Mouse (Mus musculus): ENCODE results near the gene Shisa9.

Gene Shisa9

DNA sequence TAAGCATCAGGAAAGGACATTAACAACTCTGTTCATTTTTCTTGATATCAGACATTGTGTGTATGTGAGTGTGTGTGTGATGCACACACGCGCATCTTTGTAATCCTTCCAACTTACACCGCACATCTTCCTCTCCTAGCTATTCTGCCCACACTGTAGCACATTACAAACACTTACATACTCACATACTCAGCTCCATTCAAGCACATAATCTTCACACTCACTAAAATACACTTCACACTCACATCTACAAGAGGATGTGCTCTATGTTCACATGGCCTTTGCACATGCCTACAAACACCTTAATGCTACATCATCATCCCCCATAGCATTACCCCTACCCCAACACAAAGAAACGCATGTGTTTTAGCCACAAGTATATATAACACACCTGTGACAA, 212.9 kb downstream of the Shisa9 start:
- no peak for DNase-seq (ENCODE audit: extremely low read depth, low read depth, low spot score)

DNA sequence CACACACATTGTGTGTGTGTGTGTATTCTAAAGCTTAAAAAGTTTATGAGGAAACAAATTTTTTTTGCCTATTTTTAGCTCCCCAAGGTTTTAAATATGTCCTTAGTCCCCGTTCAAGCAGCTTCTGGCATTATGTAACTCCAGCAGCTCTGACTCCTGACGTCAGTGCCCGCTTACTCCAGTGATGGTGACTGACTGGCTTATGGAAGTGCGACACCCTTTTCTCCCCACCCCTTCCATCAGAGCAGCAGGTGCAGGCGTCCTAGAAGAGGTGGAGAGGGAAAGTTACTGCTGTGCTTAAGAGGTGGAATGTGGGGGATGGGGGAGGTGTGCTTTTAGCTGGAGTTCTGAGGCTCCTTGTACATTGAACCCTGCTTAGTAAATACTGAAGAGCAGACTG, 213.7 kb downstream of the Shisa9 start:
- DNase-seq (ENCODE audit: extremely low read depth, low read depth, low spot score), result no peak

DNA sequence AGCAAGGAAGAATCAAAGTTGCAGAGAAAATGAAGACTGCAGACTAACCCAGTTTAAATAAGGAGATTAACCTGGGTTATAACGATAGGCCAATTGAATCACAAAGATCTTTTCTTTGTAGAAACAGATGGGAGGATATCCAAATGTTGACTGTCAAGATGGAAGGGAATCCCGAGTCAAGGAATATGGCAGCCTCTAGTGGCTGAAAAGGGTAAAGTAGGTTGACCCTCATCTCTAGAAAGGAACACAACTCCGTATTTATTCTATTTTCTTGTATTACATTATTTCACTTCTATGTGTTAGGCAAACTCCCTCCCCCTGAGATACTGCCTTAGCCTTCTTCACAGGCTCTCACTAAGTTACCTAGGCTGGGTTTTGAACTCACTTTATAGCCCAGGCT, 217.3 kb downstream of the Shisa9 start:
- no peak for DNase-seq (ENCODE audit: extremely low read depth, low read depth, low spot score)

DNA sequence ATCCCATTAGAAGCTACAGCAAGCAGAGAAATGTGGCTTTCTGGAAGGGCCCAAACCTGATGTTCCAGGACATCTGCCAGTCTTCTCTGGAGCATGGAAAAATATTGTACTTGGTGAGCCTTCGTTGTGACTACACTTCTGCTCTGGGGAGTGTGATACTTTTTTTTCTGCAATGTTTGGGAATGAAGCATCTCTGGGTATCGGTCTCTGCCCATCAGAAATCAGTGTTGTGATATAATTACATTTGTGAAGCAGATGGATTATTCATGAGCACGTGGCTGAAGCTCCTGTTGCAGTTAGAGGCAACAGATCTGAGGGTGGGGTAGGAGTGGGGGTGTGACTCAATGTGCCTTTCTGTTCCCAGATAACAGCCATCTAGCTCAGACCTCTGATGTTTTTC, 218.2 kb downstream of the Shisa9 start:
- no peak for DNase-seq (ENCODE audit: extremely low read depth, low read depth, low spot score)

DNA sequence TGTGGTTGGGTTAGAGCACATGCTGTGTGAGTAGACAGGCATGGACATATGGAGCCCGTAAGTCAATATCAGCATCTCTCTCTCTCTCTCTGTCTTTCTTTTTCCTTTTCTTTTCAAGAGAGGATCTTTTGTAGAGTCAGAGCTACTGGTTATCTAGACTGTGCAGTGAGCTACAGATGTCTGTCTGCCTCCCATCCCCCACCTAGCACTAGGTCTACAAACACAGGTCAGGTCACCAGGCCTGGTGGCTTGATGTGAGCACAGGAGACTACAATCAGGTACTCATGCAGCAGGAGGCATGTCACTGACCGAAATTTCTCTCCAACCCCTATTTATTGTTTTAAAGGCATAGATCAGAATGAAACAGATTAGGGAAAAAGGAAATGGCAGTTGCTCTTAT, 219.1 kb downstream of the Shisa9 start:
- DNase-seq (ENCODE audit: extremely low read depth, low read depth, low spot score), result no peak

DNA sequence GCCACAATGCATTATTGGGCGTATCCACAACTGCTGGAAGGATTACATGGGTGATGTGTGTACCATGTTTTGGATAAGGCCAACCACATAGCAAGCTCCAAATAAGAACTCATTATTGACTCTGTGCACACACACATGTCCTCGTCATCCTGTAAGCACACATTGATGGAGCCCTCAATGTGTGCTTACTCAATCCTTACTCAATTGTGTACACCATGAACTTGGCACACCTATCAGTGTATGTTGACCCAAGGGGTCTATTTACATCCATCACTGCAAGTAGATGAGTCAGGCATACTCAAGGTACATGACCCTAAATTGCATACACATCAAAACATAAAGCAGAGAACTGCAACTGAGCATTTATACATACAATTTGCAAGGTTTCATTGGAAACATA, 220.5 kb downstream of the Shisa9 start:
- no peak for DNase-seq (ENCODE audit: extremely low read depth, low read depth, low spot score)

DNA sequence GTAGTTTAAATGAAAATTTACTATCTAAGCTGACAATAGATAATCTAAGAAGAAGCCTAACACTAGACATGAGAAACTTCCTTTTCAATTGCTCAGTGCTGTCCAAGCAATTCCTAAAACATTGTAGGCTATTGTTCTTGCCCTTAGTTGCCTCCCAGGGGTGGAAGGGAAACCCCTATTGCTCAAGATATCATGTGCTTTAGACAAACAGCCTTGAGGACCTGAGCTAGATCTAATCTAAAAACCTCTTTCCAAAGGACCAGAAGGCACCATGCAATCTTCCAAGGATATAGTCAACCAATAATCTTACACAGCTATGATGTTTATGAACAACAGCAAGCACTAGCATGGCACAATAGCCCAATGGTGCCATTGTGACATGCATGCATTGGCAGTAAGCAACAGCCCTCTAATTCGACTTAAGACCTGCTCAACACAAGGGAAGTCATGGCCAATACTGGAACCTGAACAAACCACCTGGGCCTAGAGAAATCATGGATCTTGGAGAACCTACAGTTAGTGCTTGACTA, 222.6 kb downstream of the Shisa9 start:
- peak; percentile 95 for DNase-seq (ENCODE audit: extremely low read depth, low read depth, low spot score)

DNA sequence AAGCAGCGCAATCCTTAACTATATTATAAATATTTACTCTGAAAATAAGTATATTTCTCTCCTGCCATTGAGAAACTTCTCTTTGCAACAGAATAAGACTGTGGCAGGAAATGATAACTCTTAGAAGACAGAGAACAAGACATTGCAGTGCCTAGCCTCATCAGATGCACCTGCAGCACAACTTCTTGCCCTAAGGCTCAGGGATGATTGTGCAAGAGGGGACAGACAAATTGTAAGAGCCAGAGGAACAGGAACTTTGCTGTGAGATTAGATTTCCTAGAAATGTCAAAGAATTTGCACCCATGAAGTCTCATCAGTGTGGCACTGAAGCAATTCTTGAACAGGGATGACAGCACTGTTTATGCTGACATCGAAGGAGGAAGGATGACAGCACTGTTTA, 223.0 kb downstream of the Shisa9 start:
- no peak for DNase-seq (ENCODE audit: extremely low read depth, low read depth, low spot score)

DNA sequence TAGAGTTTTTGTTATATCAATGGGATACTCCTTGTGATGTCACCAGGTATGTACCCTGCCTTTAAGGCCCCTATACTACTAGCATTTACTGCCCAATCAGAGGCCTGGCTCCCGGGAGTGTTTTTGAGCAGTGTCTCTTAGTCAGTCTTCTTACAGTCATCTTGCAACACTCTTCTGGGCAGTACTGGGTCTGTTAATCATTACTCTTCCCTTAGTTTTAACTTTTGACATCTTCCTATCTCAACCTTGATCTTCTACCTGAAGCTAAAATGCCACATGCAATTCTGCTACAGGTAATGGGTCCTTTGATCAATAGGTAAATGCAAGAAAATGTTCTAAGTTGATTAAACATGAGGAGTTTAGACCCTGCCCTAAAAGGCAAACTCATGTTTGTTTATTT, 225.4 kb downstream of the Shisa9 start:
- no peak for DNase-seq (ENCODE audit: extremely low read depth, low read depth, low spot score)

DNA sequence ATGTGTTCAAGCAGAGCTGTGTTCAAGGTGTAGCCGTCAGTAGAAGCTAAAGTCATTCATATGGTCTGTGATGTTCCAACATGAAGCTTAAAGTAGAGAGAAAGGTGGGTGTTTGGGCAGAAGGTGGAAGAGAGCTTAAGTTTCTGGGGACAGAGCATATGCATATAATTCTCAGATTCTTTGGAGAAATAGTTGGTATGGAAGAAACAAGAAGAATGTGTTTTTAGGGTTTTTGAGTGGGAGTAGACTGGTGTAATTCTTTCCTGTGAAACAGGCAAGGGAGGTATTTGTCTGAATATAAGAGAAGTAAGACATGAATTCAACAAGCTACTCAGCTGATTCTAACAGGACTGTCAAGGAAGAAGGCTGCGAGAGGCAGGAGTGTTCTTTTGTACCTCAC, 225.9 kb downstream of the Shisa9 start:
- no peak for DNase-seq (ENCODE audit: extremely low read depth, low read depth, low spot score)

DNA sequence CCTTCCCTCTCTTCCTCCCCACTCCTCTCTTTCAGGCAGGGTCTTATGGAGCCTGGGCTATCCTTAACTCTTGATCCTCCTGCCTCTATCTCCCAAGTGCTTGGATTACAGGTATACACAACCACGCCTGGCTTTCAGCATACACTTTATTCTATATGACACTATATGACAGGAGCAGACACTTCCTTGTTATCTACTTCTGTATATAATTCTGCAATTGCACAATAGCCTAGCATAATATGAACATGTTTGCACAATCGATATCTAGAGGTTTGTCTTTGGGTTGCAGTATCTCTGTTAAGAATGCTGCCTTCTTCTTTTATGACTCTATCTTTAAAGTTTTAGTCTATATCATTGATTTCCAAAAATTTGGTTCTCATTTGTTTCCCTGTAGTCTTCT, 230.1 kb downstream of the Shisa9 start:
- no peak for DNase-seq (ENCODE audit: extremely low read depth, low read depth, low spot score)

DNA sequence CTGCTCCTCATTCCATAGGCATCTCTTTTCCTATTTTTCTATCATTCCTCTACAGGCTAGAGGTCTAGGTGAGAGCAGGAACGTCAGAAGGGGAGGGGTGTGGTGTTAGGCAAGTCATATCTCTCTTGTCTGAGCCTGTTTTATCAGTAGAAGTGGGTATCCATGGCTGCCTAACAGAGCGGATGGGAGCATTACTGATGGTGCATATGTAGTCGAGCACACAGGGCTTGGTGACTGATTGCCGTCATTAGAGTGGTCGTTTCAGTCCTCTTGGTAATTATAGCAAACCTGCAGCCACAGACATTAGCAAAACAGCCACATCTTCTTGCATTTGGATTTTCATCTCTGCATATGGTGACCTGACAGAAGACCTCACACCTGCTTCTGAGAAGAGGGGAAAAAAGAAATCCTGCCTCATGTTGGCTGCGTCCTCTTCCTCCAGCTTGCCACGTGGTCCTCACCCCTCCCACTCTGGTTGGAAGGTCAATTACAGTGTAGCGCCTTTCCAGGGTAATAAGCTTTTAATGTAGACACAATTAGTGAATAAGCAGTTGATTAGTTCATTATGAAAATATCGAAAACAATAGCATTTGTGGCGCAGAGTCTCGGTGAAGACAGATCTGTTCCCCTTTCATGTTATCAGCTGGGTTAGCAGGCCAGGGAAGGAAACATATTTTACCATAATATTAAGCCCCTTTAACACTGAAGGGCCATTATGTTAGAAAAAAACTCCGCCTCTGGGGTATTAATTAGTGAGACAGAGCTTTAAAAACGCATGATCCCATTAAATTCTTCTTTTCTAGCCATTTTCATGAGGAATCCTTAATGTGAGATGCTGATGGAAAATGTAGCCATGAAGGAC, 233.6 kb downstream of the Shisa9 start:
- no peak for DNase-seq (ENCODE audit: extremely low read depth, low read depth, low spot score)

DNA sequence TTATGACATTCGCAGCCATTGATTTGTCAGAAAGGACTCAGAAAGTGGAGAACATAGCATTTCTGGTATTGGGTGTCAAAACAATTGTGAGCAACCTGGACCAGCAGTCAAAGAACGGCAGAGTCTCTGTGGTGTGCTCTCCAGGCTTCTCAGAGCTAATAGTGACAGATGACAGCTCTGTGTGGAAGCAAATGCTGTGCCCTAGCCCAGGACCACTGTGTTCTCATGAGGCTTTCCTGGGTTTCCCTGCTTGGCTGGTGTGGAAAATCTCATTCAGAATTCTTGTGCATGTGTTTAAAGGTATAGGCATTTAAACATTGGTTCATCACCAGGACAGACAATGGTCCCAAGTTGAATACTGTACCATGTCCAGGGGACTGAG, 234.2 kb downstream of the Shisa9 start:
- DNase-seq (ENCODE audit: extremely low read depth, low read depth, low spot score), result no peak

DNA sequence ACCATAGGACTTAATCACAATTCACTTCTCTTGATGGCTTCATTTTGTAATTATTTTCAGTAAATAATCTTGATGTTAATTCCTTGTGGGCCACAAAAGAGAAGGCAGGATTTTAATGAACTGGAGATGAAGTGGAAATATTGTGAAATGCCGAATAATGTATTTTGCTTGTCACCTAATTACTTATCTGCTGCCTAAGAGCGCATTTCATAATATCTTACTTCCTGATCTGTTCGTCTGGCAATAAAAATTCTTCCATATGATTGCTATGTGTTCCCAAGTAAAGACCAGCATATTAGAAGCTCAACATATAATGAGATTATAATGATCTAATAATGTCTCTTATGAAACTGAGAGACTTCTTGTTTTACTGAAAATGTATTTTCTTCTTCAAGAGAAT, 235.9 kb downstream of the Shisa9 start:
- no peak for DNase-seq (ENCODE audit: extremely low read depth, low read depth, low spot score)

DNA sequence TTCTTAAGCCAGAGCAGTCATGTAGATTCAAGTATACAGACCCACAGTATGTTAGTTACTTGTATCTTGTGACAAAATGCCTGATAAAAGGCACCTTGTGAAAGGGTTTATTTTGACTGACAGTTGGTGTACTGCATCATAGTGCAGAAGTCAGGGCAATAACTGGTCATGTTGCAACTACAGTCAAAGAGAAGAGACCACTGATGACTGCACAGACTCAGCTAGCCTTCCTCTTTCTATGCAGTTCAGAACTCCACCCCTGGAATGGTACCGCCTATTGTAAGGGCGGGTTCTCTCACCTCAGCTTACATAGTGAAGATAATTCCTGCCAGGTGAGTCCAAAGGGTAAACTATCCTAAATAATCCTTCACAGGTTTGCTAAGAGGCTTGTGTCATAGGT, 239.6 kb downstream of the Shisa9 start:
- no peak for DNase-seq (ENCODE audit: extremely low read depth, low read depth, low spot score)

DNA sequence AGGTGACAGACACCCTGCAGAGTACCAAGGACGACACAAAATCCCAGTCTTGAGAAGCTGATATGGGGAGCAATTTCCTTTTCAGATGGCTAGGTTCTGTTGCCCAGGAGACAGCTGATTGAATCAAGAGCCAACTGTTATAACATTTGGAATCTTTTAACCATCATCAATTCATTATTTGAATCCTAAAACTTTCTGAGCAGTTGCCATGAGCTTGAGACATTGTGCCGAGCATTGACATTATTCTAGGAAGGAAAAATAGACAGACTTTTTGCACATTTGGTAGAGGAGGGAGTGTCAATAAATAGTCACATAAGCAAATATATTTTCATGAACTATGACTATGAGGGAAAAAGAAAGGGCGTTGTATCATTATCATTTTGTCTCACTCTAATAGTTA, 243.0 kb downstream of the Shisa9 start:
- DNase-seq (ENCODE audit: extremely low read depth, low read depth, low spot score), result no peak

DNA sequence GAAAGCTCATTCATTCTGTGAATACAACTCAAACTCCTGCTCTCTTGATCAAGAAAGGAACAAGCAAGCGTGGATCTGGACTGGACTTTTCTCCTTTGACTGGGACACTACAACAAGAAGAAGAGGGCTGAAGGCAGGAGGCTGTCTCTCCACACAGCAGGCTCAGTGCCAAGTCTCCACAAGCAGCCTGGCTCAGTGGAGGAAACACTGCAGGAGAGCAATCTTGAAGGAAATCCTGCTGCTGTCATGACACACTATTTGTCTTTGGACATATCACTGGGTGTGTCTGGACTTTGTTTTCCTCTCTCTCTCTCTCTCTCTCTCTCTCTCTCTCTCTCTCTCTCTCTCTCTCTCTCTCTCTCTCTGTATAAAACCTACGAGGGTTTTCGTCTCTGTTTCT, 249.4 kb downstream of the Shisa9 start:
- no peak for DNase-seq (ENCODE audit: extremely low read depth, low read depth, low spot score)

DNA sequence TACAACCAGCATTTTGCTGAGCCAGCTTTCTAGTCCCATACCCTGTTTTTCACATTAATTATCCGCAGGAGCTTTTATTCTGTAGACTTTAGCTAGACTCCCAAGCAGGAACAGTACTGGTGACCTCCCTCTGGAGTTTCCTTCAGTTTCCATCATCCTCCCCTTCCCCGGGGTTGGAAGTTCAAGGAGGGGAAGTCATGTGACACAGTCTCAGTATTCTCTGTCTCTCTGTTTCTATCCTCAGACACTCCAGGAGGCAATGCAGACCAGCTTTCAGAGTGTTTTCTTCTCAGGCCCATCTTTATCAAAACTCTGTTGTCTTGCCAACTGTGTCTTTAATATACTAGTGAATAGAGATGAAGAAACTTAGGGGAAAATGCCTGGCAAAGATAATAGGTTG, 250.4 kb downstream of the Shisa9 start:
- no peak for DNase-seq (ENCODE audit: extremely low read depth, low read depth, low spot score)

DNA sequence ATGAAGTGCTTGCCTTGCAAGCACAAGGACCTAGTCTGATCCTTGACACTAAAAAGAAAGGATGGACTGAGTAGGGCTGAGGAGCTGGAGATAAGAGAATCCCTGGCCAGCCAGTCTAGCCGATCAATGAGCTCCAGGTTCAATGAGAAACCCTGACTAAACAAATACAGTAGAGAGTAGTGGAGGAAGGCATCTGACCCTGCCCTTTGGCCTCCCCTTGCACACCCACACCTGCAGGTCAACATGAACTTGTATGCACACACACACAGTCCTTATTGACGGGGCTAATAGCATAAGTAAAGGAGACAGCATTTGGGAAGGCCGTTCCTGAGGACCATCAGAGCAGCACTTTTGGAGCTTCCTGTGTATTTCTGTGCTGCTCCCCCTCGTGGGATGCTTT, 254.7 kb downstream of the Shisa9 start:
- no peak for DNase-seq (ENCODE audit: extremely low read depth, low read depth, low spot score)

DNA sequence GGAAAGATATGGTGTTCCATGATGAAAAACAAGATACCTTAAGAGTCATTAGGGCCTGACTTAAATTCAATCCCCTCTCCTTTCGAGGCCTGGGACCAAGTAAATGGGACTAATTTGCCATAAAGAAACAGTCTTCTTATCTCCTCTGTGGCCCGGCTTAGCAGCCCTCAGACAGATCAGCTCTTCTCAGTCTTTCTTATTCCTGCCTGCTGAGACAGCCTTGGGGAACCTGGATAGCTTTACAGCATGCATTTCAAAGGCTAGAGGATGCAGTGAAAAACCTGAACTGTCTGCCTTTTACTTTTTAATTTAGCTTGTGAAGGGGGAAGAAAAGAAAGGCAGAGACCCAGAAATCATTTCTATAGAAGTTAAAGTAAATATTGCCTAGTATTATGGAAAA, 275.4 kb downstream of the Shisa9 start:
- no peak for DNase-seq (ENCODE audit: extremely low read depth, low read depth, low spot score)

DNA sequence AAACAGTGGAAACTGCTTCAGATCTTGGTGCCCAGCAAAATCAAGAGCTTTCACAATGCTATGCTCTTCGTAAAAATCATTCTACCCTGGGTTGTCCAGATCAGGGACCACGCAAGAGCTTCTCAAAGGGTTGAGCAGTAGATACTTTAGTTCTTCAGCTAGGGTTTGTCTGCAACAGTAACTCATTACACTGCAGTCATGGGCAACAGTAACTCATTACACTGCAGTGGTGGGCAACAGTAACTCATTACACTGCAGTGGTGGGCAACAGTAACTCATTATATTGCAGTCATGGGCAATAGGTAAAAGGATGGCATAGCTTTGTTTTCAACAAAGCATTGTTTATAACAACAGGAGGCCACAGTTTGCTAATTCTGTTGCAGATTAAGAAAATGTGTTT, 281.9 kb downstream of the Shisa9 start:
- DNase-seq (ENCODE audit: extremely low read depth, low read depth, low spot score), result no peak

DNA sequence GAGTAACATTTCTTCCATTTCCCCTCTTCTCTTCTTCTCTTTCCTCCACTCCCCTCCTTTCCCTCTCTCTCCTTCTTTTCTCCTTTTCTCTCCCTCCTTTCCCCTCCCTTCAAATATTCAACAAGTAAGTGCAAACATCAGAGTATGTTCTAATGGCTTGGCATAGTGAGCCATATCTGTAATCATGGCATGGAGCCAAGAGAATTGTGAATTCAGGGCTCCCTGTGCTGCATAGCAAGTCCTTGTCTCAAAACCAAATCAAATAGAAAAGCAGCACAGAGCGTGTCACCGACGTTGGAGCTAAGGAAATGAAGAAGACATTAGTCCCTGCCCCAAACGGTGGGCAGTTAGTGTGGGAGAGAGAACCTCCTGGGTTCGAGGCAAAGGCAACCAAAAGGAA, 316.6 kb downstream of the Shisa9 start:
- no peak for DNase-seq (ENCODE audit: extremely low read depth, low read depth, low spot score)

DNA sequence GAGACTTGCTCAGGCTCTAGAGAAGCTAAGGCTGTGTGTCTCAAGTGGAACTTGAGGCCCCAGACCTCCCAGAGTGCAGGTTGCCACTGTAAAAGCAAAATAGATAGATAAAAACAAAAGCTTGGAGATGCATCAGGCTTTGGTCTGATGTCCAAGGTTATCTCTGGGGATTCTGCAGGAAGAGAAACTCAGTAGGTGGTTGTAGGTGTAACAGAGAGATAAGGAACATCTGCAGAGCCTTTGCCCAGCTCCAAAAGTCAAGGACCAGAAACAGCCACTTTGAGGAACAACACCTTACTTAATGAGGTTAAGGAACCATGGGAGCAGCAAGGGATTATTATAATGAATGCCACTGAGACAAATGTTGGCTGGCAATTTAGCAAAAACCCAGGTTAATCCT, 319.5 kb downstream of the Shisa9 start:
- DNase-seq (ENCODE audit: extremely low read depth, low read depth, low spot score), result no peak

All from fat pad, adult 2 months (tissue).